Mouse (Mus musculus) embryonic facial prominence, embryonic 10.5 days (tissue): ENCODE data around the gene Id3. TPM values are rescaled to one million over a fixed set of nuclear protein-coding genes. Genes with fewer than 3 reads are reported as not detected.
A peak's percentile ranks its signal among the peaks of the same experiment; 100 is the strongest.

Experiments
- DNase-seq: peaks from one replicate; pipeline ENCODE4 v3.0.0-alpha.2; 2017; ENCODE audit warnings: low spot score
- H3K27ac ChIP-seq: fragments of 300-500 bp; sonication (generic); replicated peaks from 2 replicates; pipeline ENCODE4 v1.5.1; 2016; ENCODE audit warnings: mild to moderate bottlenecking
- H3K27me3 ChIP-seq: fragments of 300-500 bp; sonication (generic); replicated peaks from 2 replicates; pipeline ENCODE4 v1.6.1; 2016; ENCODE audit warnings: low read depth, mild to moderate bottlenecking; ENCODE audit not compliant: poor library complexity, severe bottlenecking
- H3K36me3 ChIP-seq: fragments of 300-500 bp; sonication (generic); replicated peaks from 2 replicates; pipeline ENCODE4 v1.6.1; 2016; ENCODE audit warnings: mild to moderate bottlenecking, moderate library complexity
- H3K4me1 ChIP-seq: fragments of 300-500 bp; sonication (generic); 2 replicates; pipeline ENCODE4 v1.6.1; 2016
- H3K4me3 ChIP-seq: fragments of 300-500 bp; sonication (generic); 2 replicates; pipeline ENCODE4 v1.5.1; 2016; ENCODE audit warnings: mild to moderate bottlenecking, moderate library complexity
- H3K9me3 ChIP-seq: fragments of 300-500 bp; sonication (generic); 2 replicates; pipeline ENCODE4 v1.6.1; 2016; ENCODE audit warnings: mild to moderate bottlenecking
- WGBS: fragments of 180-500 bp; shearing (Covaris S2); methylation state at CpG from one replicate; pipeline ENCODE4 v1.1.7; 2016; 5-methylcytosine and 5-hydroxymethylcytosine counted together
- polyA plus RNA-seq: library from polyadenylated mRNA; unstranded; fragments of >200 nt; fragmentation: Nextera tagmentation; extraction: Ambion mirVana; gene quantifications from 2 replicates; pipeline ENCODE4 v1.2.1, GENCODE M21; 2016

Id3 gene
- polyA plus RNA-seq, 1 experiment from 2014 or later = 593 TPM

GRCm38 (mm10) chr4:136127670-136128069 is 15.6 kb upstream of the Id3 start:
- Histone ChIP-seq H3K4me3 (no peak overlapping the region), H3K4me1 (peaks cover 29% of the 10 kb centered on the region), H3K27me3 (no peaks in the 10 kb centered on the region), H3K36me3 (no peaks in the 10 kb centered on the region), H3K27ac (0 out of 2 replicates have a peak overlapping the region, but pooled peaks have one; percentile 16), H3K9me3 (no peaks in the 10 kb centered on the region)
- WGBS = 70% methylated on average over 13 of the region's 13 CpGs
- DNase-seq = no peak

DNA sequence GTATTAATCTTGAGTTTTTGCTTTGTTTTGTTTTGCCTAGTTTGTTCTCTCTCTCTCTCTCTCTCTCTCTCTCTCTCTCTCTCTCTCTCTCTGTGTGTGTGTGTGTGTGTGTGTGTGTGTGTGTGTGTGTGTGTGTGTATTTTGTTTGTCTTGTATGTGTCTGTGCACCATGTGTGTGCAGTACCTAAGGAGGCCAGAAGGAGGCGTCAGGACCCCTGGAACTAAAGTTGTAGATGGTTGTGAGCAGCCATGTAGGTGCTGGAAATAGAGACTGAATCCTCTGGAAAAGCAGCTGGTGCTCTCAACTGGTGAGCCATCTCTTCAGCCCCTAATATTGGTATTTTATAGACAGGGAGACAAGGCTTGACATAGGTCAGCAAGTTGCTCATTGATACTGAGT is 13.5 kb upstream of the Id3 start:
- peaks cover 46% of the 10 kb centered on the region for H3K4me1 ChIP-seq
- H3K27ac ChIP-seq = no peak overlapping the region
- 84% methylated on average over 1 of the region's 1 CpGs for WGBS
- no peaks in the 10 kb centered on the region for H3K27me3 ChIP-seq
- H3K36me3 ChIP-seq = no peaks in the 10 kb centered on the region
- no peaks in the 10 kb centered on the region for H3K9me3 ChIP-seq
- no peak for DNase-seq
- H3K4me3 ChIP-seq = no peak overlapping the region

GRCm38 (mm10) chr4:136133801-136134200 is 9.5 kb upstream of the Id3 start:
- peaks cover 61% of the 10 kb centered on the region for H3K4me1 ChIP-seq
- no peaks in the 10 kb centered on the region for H3K27me3 ChIP-seq
- H3K36me3 ChIP-seq = no peaks in the 10 kb centered on the region
- peak overlapping the region; percentile 57 for H3K4me3 ChIP-seq
- no peaks in the 10 kb centered on the region for H3K9me3 ChIP-seq
- peak overlapping the region; percentile 99 for H3K27ac ChIP-seq
- 21% methylated on average over 9 of the region's 9 CpGs for WGBS
- no peak for DNase-seq

GRCm38 (mm10) chr4:136134418-136134977 is 8.8 kb upstream of the Id3 start:
- H3K27me3 ChIP-seq = no peaks in the 10 kb centered on the region
- no peaks in the 10 kb centered on the region for H3K9me3 ChIP-seq
- peak overlapping the region; percentile 57 for H3K4me3 ChIP-seq
- H3K36me3 ChIP-seq = no peaks in the 10 kb centered on the region
- H3K4me1 ChIP-seq = peaks cover 68% of the 10 kb centered on the region
- under 1% methylated on average over 15 of the region's 15 CpGs for WGBS
- peak; percentile 64 for DNase-seq
- peak overlapping the region; percentile 99 for H3K27ac ChIP-seq

DNA sequence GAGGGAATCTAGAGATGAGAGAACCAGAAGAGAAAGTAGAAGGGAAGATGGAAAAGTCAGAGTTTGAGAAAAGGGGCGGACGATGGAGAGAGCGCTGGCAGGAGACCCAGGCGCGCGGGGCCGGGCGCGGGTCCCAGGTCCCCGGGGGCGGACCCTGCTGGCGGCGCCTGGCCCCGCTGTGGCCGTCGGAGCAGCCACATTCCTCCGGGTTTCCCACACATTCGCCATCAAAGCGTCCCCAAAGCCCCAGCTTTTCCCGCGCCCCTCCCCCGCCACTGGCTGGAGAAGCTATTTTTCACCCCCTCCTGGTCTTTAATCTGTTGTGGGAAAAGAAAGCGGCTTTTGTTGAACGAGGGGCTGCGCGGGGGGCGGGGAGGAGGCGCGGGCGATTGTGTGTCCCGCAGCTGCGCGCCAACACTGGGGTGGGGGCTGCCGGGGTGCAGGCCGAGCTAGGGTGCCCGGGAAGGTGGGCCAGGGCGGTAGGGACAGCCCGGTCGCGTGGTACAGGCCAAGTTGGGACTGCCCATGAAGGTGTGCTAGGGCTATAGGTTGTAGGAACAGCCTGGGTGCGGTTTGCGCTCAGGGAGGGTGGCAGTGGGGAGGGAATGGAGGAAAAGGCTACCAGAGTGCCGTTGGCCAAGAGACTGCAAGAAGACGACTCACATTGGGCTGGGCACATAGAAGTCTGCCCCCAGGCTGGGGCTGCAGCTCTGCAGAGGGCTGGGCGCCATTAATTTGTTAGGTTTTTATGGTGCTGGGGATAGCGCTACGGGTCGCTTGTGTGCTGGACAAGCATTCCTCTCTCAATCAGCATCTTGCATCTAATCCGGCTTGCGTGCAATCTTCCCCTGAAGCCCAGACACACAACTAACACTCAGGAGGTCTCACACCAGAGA is 8.1 kb upstream of the Id3 start:
- Histone ChIP-seq H3K36me3 (no peaks in the 10 kb centered on the region), H3K9me3 (no peaks in the 10 kb centered on the region), H3K4me3 (peak overlapping the region; percentile 57), H3K4me1 (peaks cover 75% of the 10 kb centered on the region), H3K27ac (peak overlapping the region; percentile 99), H3K27me3 (no peaks in the 10 kb centered on the region)
- under 1% methylated on average over 50 of the region's 50 CpGs for WGBS
- DNase-seq = peak; percentile 88

DNA sequence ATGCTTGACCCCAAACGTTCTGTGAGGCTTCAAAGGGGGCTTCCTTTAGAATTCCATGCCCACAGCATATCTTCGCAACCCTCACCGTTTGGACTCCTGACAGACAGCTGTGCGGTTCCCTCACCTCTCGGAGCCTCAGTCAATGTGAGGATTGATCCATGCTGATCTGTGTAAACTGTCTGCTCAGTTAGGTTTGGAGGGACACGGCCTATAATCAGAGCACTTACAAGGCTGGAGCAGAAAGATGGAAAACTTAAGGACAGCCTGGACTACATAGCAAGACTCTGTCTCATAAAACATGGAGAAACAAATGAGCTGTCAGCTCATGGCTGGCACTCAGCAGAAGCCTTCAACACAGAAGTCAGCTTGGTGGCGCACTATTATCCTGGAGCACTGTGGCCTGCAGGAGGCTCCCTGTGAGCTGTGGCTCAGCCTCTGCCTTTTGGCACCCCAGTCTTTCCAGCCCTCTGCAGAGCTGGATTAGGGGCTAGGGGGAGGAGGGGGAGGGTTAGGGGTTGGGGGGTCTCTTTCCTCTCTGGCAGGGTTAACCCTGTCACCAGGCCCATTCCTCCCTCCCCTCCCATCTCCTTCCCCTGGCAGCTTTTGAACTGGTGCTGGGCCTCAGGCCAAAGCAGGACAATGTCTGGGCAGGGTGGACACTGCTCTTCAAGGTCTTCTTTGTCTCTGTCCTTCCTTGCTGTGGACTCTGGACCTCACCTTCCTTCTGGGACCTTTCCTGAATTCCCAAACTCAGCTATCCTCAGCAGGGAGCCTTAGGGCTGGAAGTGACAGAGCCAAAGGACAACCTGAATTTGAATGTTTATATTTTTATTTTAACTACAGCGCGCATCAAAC is 7.2 kb upstream of the Id3 start:
- Histone ChIP-seq H3K27ac (peak overlapping the region; percentile 99), H3K27me3 (no peaks in the 10 kb centered on the region), H3K4me1 (peaks cover 84% of the 10 kb centered on the region), H3K4me3 (peak overlapping the region; percentile 57), H3K9me3 (no peaks in the 10 kb centered on the region), H3K36me3 (no peaks in the 10 kb centered on the region)
- 31% methylated on average over 9 of the region's 9 CpGs for WGBS
- peak; percentile 47 for DNase-seq

DNA sequence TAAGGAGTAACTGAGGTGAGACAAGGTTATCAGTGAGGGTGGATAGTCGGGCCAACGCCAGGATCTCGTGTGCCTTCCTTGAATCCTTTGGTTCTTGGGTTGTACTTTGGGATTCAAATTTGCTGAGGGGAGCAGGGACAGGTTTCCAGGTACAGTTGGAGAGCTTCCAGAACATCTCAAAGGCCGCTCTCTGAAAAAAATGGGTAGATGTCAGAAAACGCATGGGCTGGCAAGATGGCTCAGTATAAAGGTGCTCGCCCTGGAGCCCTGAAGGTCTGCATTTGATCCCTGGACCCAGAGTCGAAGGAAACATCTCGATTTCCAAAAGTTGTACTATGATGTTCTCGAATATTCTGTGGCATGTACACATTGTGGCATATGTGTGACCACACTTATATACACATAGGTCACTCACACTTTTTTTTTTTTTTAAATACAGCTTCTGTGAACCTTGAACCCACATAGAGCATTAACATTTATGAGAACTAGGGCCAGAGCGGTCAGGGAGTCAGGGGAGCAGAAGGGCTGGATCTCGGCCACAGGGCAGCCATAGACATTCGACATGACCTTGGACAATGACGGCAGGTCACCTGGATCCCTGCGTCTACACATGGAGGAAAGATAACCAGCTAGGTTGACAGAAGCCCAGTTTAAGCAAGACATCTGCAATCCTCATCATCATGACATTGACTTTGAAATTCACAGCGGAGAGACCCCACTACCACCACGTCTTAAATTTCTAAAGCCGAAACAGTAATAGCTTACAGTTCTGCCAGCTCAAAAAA is 3.8 kb upstream of the Id3 start:
- DNase-seq = no peak
- H3K36me3 ChIP-seq = no peaks in the 10 kb centered on the region
- no peaks in the 10 kb centered on the region for H3K9me3 ChIP-seq
- peaks cover 87% of the 10 kb centered on the region for H3K4me1 ChIP-seq
- H3K4me3 ChIP-seq = peak overlapping the region; percentile 82
- H3K27ac ChIP-seq = peak overlapping the region; percentile 94
- WGBS = 55% methylated on average over 17 of the region's 17 CpGs
- H3K27me3 ChIP-seq = no peaks in the 10 kb centered on the region

GRCm38 (mm10) chr4:136140327-136141250 is 2.7 kb upstream of the Id3 start:
- 3% methylated on average over 31 of the region's 31 CpGs for WGBS
- DNase-seq = peak; percentile 99
- Histone ChIP-seq H3K36me3 (peaks cover 10% of the 10 kb centered on the region), H3K4me1 (peaks cover 85% of the 10 kb centered on the region), H3K27me3 (no peaks in the 10 kb centered on the region), H3K9me3 (no peaks in the 10 kb centered on the region), H3K4me3 (peak overlapping the region; percentile 82), H3K27ac (peak overlapping the region; percentile 94)

- peaks cover 91% of the 10 kb centered on the region for H3K4me1 ChIP-seq
- H3K9me3 ChIP-seq = no peaks in the 10 kb centered on the region
- DNase-seq = peak; percentile 67
- peak overlapping the region; percentile 94 for H3K27ac ChIP-seq
- 12% methylated on average over 17 of the region's 17 CpGs for WGBS
- H3K36me3 ChIP-seq = peaks cover 13% of the 10 kb centered on the region
- H3K4me3 ChIP-seq = peak overlapping the region; percentile 82
- 0 out of 2 replicates have a peak, but pooled peaks cover 5% of the 10 kb centered on the region for H3K27me3 ChIP-seq
Measured at GRCm38 (mm10) chr4:136142267-136143192, 767 bp upstream of the Id3 start.

- Histone ChIP-seq H3K27ac (peak overlapping the region; percentile 94), H3K4me3 (peak overlapping the region; percentile 82), H3K9me3 (no peaks in the 10 kb centered on the region), H3K27me3 (0 out of 2 replicates have a peak, but pooled peaks cover 5% of the 10 kb centered on the region), H3K36me3 (peaks cover 13% of the 10 kb centered on the region), H3K4me1 (peaks cover 92% of the 10 kb centered on the region)
- DNase-seq = peak; percentile 84
- WGBS = under 1% methylated on average over 50 of the region's 50 CpGs
Measured at GRCm38 (mm10) chr4:136144126-136144926, 1.0 kb downstream of the Id3 start.
